Mouse (Mus musculus) neural tube, embryonic 12.5 days (tissue): Measurements from ENCODE around the gene Hmces. TPM values are rescaled to one million over a fixed set of nuclear protein-coding genes. Genes with fewer than 3 reads are reported as not detected.
A peak's percentile ranks its signal among the peaks of the same experiment; 100 is the strongest.

Source experiments
- ATAC-seq: fragments of 200-750 bp; cut with Nextera tagmentation; 2 replicates; pipeline ENCODE4 v1.8.0; 2017; ENCODE audit warnings: low read depth, mild to moderate bottlenecking, moderate TSS enrichment, moderate library complexity; ENCODE audit not compliant: low FRiP score
- H3K27ac ChIP-seq: fragments of 300-500 bp; sonication (generic); 2 replicates; pipeline ENCODE4 v1.5.1; 2016
- H3K27me3 ChIP-seq: fragments of 300-500 bp; sonication (generic); replicated peaks from 2 replicates; pipeline ENCODE4 v1.6.1; 2016; ENCODE audit warnings: mild to moderate bottlenecking
- H3K36me3 ChIP-seq: fragments of 300-500 bp; sonication (generic); 2 replicates; pipeline ENCODE4 v1.6.1; 2016; ENCODE audit warnings: mild to moderate bottlenecking
- H3K4me1 ChIP-seq: fragments of 300-500 bp; sonication (generic); 2 replicates; pipeline ENCODE4 v1.6.1; 2016
- H3K4me2 ChIP-seq: fragments of 300-500 bp; sonication (generic); replicated peaks from 2 replicates; pipeline ENCODE4 v1.6.1; 2016; ENCODE audit warnings: mild to moderate bottlenecking
- H3K4me3 ChIP-seq: fragments of 300-500 bp; sonication (generic); 2 replicates; pipeline ENCODE4 v1.5.1; 2016
- H3K9ac ChIP-seq: fragments of 300-500 bp; sonication (generic); 2 replicates; pipeline ENCODE4 v1.6.1; 2016; ENCODE audit warnings: mild to moderate bottlenecking
- H3K9me3 ChIP-seq: fragments of 300-500 bp; sonication (generic); 2 replicates; pipeline ENCODE4 v1.6.1; 2016; ENCODE audit warnings: mild to moderate bottlenecking
- WGBS: fragments of 180-500 bp; shearing (Covaris S2); methylation state at CpG from one replicate; pipeline ENCODE4 v1.1.7; 2016; 5-methylcytosine and 5-hydroxymethylcytosine counted together
- microRNA-seq: library from miRNA; unstranded; fragments of <30 nt; microRNA quantifications from one replicate; pipeline ENCODE4, GENCODE M21; 2017
- polyA plus RNA-seq: library from polyadenylated mRNA; unstranded; fragments of >200 nt; fragmentation: Nextera tagmentation; extraction: Ambion mirVana; gene quantifications from 2 replicates; pipeline ENCODE4 v1.2.1, GENCODE M21; 2016

Gene Hmces
- polyA plus RNA-seq, 1 experiment from 2014 or later = 41.1 TPM

DNA sequence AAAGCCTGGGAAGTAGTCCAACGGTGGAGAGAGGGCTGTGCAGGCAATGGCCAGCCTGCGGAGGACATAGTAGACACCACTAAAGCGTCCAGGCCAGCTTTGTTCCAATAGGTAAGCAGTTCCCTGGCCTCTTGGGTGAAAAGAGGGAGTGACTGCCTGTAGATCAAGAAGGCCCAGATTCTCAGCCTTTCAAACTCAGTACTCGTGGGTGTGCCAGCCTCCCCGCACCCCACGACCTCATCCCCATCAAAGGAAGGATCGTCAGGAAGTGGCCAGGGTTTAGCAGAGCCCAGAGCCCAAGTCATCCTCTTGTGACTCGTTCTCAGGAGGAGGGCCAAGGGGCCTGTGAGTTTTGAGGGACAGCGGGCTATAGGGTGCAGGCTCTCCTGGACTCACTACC lies 68.8 kb downstream of the Hmces start:
- Histone ChIP-seq H3K4me3 (peak overlapping the region; percentile 97), H3K27me3 (no peaks in the 10 kb centered on the region), H3K27ac (no peak overlapping the region), H3K4me1 (peaks cover 17% of the 10 kb centered on the region), H3K9me3 (no peaks in the 10 kb centered on the region), H3K9ac (0 out of 2 replicates have a peak overlapping the region, but pooled peaks have one; percentile 97), H3K4me2 (peak overlapping the region; percentile 86), H3K36me3 (peaks cover 25% of the 10 kb centered on the region)
- no peak for ATAC-seq
- WGBS = 69% methylated on average over 9 of the region's 9 CpGs

Small RNAs within 50 kb of the gene (microRNA-seq; reads per million reads assigned to microRNA genes)
- 1.5 reads per million for gene Gm47286

Other genes with a start within 250 kb of the Hmces start
- gene Aplf, start 241.7 kb upstream of the Hmces start, polyA plus RNA-seq = 12.3 and 13.0 TPM in 2 replicates
- 8.7 and 9.3 TPM in 2 replicates for gene Efcc1, start 183.1 kb upstream of the Hmces start, polyA plus RNA-seq
- 1.6 and 2.8 TPM in 2 replicates for gene Gp9, start 135.9 kb upstream of the Hmces start, polyA plus RNA-seq
- 9.2 and 10.8 TPM in 2 replicates for gene Rab43, start 101.8 kb upstream of the Hmces start, polyA plus RNA-seq
- 6.2 and 6.7 TPM in 2 replicates for gene Gm45140, start 78.1 kb upstream of the Hmces start, polyA plus RNA-seq
- gene Isy1, start 75.1 kb upstream of the Hmces start, polyA plus RNA-seq = 43.9 and 44.5 TPM in 2 replicates
- 795 and 826 TPM in 2 replicates for gene Cnbp, start 62.8 kb upstream of the Hmces start, polyA plus RNA-seq
- gene Copg1, start 26.1 kb upstream of the Hmces start, polyA plus RNA-seq = 156 and 161 TPM in 2 replicates
- 114 TPM in 2 replicates for gene H1fx, start 67.7 kb downstream of the Hmces start, polyA plus RNA-seq
- gene Rab7, start 131.3 kb downstream of the Hmces start, polyA plus RNA-seq = 231 and 251 TPM in 2 replicates
- 264 and 275 TPM in 2 replicates for gene Rpn1, start 170.5 kb downstream of the Hmces start, polyA plus RNA-seq